Mouse (Mus musculus): ENCODE measurements around the gene Stx5a. TPM values are rescaled to one million over a fixed set of nuclear protein-coding genes. Genes with fewer than 3 reads are reported as not detected.
"Not testable (repeated sequence)": the region's sequence is repeated elsewhere in the genome, so short reads cannot be mapped to it uniquely, and the experiment has no call there.

Stx5a gene
- polyA plus RNA-seq, 1 experiment from 2014 or later, result 122 TPM

DNA sequence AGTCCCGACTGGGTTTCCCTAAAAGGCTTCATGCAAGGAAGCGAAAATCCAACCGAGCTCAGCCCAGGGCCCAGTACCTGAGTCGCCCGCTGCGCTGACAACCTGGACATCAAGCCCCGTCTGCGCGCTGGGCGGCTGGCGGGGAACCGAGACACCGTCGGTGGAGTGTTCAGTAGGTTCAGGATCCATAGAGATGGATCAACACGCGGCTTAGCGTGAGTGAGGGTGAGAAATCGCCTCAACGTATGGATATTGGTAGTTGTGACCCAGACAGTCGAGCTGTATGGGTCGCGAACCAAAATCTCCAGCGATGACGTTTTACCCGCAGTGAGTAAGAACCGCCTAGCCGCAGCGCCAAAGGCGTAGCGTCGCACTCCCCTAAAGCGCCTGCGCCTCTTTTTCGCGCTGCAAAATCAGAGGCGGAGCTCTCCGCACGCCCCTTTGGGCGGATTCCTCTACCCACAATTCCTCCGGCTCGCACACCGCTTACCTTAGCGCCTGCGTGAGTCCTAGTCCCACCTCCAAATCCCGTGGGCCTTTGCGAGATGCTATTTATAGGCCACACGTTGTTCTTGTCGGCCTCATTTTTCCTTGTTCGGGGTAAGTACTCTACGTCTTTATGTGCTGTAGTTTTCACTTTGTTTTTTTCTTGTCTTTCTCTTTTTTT lies 18.2 kb upstream of the Stx5a start, which contains the start of gene Slc3a2:
Gene Slc3a2, minus strand, starts transcription at position 463 of the 667 bp plus-strand sequence.
- H3K9me3 ChIP-seq (ENCODE audit: low read depth, low read length), result no peaks in the 10 kb centered on the region
- H3K4me3 ChIP-seq (ENCODE audit: low read depth, low read length), result peak within 1 kb of the TSS; percentile 74
- peaks cover 12% of the 10 kb centered on the region; the same call in 1 of the 2 replicates for H3K4me1 ChIP-seq (ENCODE audit: insufficient read depth)
- H3K36me3 ChIP-seq (ENCODE audit: insufficient read depth), result peaks cover 32% of the 10 kb centered on the region
- ATAC-seq (ENCODE audit: insufficient read depth), result peak; percentile 94
- H3K9ac ChIP-seq, result peak within 1 kb of the TSS; percentile 98
- TF ChIP-seq CTCF (IDR thresholded peaks at IDR 0.05; ENCODE audit: low read depth), result no peak
- peak within 1 kb of the TSS; percentile 97 for H3K27ac ChIP-seq (ENCODE audit: low read depth)
- DNase-seq, result peak; percentile 99
- under 1% methylated on average over 50 of the region's 50 CpGs for WGBS
- no peaks in the 10 kb centered on the region for H3K27me3 ChIP-seq (ENCODE audit: insufficient read depth, low read length)
- peak within 1 kb of the TSS; percentile 97 for H3K4me2 ChIP-seq

DNA sequence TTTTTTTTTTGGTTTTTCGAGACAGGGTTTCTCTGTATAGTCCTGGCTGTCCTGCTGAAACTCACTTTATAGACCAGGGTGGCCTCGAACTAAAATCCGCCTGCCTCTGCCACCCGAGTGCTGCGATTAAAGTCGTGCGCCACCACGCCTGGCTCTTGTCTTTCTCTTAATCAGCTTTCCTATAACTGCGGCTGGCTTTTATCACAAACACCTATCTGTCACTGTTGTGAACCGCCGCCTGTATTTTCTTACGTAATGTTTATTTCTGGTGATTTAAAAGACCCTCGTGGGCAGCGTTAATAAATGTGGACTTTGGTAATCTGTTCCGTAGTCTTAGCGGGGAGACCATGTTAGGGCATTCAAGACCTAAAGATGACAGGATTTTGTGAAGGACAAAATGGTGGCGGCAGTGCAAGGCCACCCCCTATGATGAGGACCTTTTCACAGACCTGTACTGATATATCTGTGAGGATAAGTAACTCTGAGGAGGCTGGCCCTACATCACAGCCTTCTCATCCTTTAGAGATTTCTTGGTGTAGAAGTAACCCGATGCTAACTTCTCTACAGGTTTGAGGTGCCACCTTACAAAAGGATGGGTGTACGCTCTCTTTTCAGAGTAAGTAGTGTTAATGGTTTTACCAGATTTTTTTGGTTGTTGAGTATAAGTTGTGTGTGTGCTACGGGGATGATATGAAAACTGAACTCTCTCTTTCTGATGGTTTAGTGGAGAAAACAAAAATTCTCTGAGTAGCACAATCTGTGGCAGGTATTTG lies 17.5 kb upstream of the Stx5a start:
- peak; percentile 57 for DNase-seq
- Histone ChIP-seq H3K4me1 (ENCODE audit: insufficient read depth) (peaks cover 12% of the 10 kb centered on the region; the same call in 1 of the 2 replicates), H3K4me2 (peak overlapping the region; percentile 97), H3K27ac (ENCODE audit: low read depth) (peak overlapping the region; percentile 97), H3K4me3 (ENCODE audit: low read depth, low read length) (peak overlapping the region; percentile 74), H3K9me3 (ENCODE audit: low read depth, low read length) (no peaks in the 10 kb centered on the region), H3K36me3 (ENCODE audit: insufficient read depth) (peaks cover 32% of the 10 kb centered on the region), H3K27me3 (ENCODE audit: insufficient read depth, low read length) (no peaks in the 10 kb centered on the region), H3K9ac (peak overlapping the region; percentile 98)
- TF ChIP-seq CTCF (IDR thresholded peaks at IDR 0.05; ENCODE audit: low read depth), result 0 out of 2 replicates have a peak, but pooled peaks have one; percentile 1
- under 1% methylated on average over 20 of the region's 20 CpGs for WGBS
- no peak for ATAC-seq (ENCODE audit: insufficient read depth)

DNA sequence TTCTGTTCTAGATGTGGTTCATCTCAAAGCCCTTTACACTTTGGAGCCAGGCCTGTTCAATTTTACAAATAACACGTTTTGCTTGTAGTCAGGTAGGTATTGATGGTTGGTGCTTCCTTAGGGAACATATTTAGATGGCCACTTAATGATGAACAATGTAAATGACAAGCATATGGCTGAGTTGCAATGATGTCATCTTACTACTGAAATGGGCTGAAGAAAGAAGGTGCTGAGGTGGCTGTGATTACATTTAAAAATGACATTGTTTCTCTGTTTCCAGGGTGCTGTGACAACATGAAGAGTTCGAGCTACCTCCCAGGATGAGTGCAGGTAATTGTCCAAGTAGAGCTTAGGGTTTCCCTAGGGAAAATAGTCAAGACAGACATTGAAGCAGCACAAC lies 16.8 kb upstream of the Stx5a start:
- 1% methylated on average over 2 of the region's 2 CpGs for WGBS
- H3K4me3 ChIP-seq (ENCODE audit: low read depth, low read length), result peak overlapping the region; percentile 74
- peak overlapping the region; percentile 98 for H3K9ac ChIP-seq
- H3K27me3 ChIP-seq (ENCODE audit: insufficient read depth, low read length), result no peaks in the 10 kb centered on the region
- TF ChIP-seq CTCF (IDR thresholded peaks at IDR 0.05; ENCODE audit: low read depth), result no peak
- no peak for DNase-seq
- ATAC-seq (ENCODE audit: insufficient read depth), result no peak
- peak overlapping the region; percentile 97 for H3K27ac ChIP-seq (ENCODE audit: low read depth)
- H3K4me2 ChIP-seq, result peak overlapping the region; percentile 97
- H3K36me3 ChIP-seq (ENCODE audit: insufficient read depth), result peaks cover 32% of the 10 kb centered on the region
- peaks cover 12% of the 10 kb centered on the region; the same call in 1 of the 2 replicates for H3K4me1 ChIP-seq (ENCODE audit: insufficient read depth)
- H3K9me3 ChIP-seq (ENCODE audit: low read depth, low read length), result no peaks in the 10 kb centered on the region

DNA sequence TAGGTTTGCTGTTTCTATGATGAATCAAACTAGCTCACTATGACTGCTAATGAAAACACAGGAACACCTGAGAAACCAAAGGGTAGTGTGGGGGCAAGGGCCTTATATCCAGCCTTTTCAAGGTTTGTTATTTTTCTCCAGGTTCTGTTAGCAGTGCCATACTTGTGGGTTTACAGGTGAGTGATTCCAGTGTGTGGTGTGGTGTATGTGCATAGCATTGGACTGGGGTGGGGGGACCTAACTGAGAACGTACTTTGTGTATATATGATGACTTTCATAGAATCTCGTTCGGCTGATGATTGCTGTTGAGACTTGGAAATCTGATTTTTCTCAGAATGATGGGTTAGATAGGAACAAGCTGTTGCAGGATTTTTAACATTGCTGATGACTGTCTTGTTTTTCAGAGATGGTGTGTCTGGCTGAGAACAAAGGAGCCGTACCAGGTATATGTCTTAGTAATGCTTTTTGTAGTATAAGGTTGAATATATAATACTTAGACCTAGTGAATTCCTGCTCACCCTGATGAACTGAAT lies 16.1 kb upstream of the Stx5a start:
- no peak for TF ChIP-seq CTCF (IDR thresholded peaks at IDR 0.05; ENCODE audit: low read depth)
- peaks cover 32% of the 10 kb centered on the region for H3K36me3 ChIP-seq (ENCODE audit: insufficient read depth)
- H3K9me3 ChIP-seq (ENCODE audit: low read depth, low read length), result no peaks in the 10 kb centered on the region
- peaks cover 12% of the 10 kb centered on the region; the same call in 1 of the 2 replicates for H3K4me1 ChIP-seq (ENCODE audit: insufficient read depth)
- H3K9ac ChIP-seq, result peak overlapping the region; percentile 98
- peak overlapping the region; percentile 74 for H3K4me3 ChIP-seq (ENCODE audit: low read depth, low read length)
- 38% methylated on average over 4 of the region's 4 CpGs for WGBS
- peak overlapping the region; percentile 97 for H3K4me2 ChIP-seq
- DNase-seq, result no peak
- peak overlapping the region; percentile 97; the same call in 1 of the 2 replicates for H3K27ac ChIP-seq (ENCODE audit: low read depth)
- no peak for ATAC-seq (ENCODE audit: insufficient read depth)
- no peaks in the 10 kb centered on the region for H3K27me3 ChIP-seq (ENCODE audit: insufficient read depth, low read length)

DNA sequence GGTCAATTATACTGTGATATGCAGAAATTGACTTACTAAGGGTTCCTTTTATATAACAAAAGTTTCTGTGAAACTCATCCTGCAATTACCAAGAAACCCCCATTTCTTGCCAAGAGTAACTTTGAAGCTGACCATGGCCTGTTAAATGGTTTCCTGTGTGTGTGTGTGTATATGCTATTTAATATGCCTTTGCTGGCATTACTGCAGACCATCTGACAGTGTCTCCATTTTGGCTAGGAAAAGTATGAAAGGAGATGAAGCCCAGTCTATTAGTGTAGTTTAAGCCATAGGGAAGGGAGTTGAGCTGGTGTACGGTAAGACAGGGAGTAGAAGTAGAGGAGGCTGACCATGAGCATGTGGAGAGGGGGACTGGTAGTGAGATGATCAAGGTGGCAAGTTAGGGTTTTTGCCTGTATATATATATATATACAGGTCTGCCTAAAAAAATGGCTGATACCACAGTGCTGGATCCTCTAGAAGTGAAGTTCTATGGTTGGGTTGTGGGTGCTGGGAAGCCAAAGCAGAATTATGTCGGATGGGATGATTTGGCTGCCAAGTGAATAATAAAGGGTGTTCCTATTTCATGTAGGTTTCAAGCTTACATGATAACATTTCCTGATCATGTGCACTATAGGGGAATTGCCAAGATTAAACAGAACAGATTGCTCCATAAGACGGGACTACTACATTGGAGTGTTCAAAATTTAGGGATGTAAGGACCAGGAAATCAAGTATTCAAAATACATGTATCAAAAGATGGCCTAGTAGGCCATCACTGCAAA lies 14.4 kb upstream of the Stx5a start:
- Histone ChIP-seq H3K4me3 (ENCODE audit: low read depth, low read length) (peak overlapping the region; percentile 74), H3K4me2 (peak overlapping the region; percentile 97; the same call in 1 of the 2 replicates), H3K27me3 (ENCODE audit: insufficient read depth, low read length) (no peaks in the 10 kb centered on the region), H3K36me3 (ENCODE audit: insufficient read depth) (peaks cover 32% of the 10 kb centered on the region), H3K27ac (ENCODE audit: low read depth) (no peak overlapping the region), H3K4me1 (ENCODE audit: insufficient read depth) (peaks cover 11% of the 10 kb centered on the region; the same call in 1 of the 2 replicates), H3K9me3 (ENCODE audit: low read depth, low read length) (no peaks in the 10 kb centered on the region), H3K9ac (no peak overlapping the region)
- no peak for TF ChIP-seq CTCF (IDR thresholded peaks at IDR 0.05; ENCODE audit: low read depth)
- DNase-seq, result no peak
- ATAC-seq (ENCODE audit: insufficient read depth), result no peak
- 18% methylated on average over 3 of the region's 3 CpGs for WGBS

DNA sequence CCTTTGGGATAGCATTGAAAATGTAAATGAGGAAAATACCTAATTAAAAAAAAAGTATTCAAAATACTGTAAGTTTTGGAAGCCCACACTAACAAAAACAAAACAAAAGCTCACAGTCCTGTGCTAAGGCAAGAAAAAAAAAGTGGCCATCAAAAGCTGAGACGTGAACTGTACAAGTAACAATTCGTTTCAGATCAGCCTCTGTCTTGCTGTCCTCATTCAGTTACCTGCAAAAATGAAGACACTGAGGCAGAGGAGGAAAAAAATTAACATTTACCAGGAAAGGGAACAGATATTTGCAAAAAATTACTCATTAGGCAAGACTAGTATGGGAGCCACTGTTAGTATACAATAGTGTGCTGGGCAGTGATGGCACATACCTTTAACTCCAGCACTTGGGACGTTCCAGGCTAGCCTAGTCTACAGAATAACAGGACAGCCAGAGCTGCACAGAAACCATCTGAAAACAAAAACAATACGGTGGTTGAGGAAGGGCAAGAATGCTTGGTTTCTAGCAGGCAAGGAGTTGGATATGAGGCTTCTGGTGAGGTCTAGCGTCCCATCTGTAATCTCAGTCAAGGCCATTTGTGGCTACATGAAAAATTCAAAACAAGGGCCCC lies 13.6 kb upstream of the Stx5a start:
- H3K36me3 ChIP-seq (ENCODE audit: insufficient read depth), result peaks cover 32% of the 10 kb centered on the region
- no peak overlapping the region for H3K27ac ChIP-seq (ENCODE audit: low read depth)
- DNase-seq (peak; percentile 30), ATAC-seq (ENCODE audit: insufficient read depth) (no peak)
- H3K9me3 ChIP-seq (ENCODE audit: low read depth, low read length), result no peaks in the 10 kb centered on the region
- 13% methylated on average over 5 of the region's 5 CpGs for WGBS
- 0 out of 2 replicates have a peak, but pooled peaks cover 6% of the 10 kb centered on the region for H3K4me1 ChIP-seq (ENCODE audit: insufficient read depth)
- H3K4me3 ChIP-seq (ENCODE audit: low read depth, low read length), result no peak overlapping the region
- H3K9ac ChIP-seq, result no peak overlapping the region
- no peak for TF ChIP-seq CTCF (IDR thresholded peaks at IDR 0.05; ENCODE audit: low read depth)
- H3K4me2 ChIP-seq, result no peak overlapping the region
- H3K27me3 ChIP-seq (ENCODE audit: insufficient read depth, low read length), result no peaks in the 10 kb centered on the region

DNA sequence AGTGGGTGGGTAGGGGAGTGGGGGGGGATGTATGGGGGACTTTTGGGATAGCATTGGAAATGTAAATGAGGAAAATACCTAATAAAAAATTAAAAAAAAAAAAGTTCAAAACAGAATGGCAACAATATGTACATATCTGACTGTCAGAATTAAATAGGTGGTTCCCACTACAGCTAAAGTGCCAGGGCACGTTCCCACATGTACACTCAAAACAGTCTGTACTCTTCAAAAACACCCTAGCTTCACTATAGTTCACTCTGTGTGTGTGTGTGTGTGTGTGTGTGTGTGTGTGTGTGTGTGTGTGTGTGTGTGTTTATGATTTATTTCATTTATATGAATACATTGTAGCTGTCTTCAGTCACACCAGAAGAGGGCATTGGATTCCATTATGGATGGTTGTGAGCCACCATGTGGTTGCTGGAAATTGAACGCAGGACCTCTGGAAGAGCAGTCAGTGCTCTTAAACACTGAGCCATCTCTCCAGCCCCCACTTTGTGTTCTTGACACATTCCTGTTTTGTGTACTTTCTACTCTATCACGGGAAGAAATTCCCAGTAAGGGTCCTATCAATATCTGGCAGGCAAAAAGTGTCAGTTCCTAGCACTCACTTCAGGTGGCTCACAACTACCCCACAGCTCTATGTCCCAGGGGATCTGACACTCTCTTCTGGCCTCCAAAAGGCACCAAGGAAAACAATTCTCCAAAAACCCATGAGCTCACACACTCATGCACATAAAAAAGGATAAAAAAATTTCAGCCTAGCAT lies 12.7 kb upstream of the Stx5a start:
- not testable (repeated sequence) for H3K4me2 ChIP-seq; H3K9ac ChIP-seq; ATAC-seq (ENCODE audit: insufficient read depth); H3K9me3 ChIP-seq (ENCODE audit: low read depth, low read length); H3K27ac ChIP-seq (ENCODE audit: low read depth); DNase-seq; H3K4me3 ChIP-seq (ENCODE audit: low read depth, low read length); H3K27me3 ChIP-seq (ENCODE audit: insufficient read depth, low read length); H3K4me1 ChIP-seq (ENCODE audit: insufficient read depth)
- peaks cover 32% of the 10 kb centered on the region for H3K36me3 ChIP-seq (ENCODE audit: insufficient read depth)
- WGBS, result 28% methylated on average over 3 of the region's 3 CpGs

All from lung, embryonic 14.5 days (tissue).